Mouse (Mus musculus) left cerebral cortex, postnatal 14 days (tissue): ENCODE data around the gene Edem1. TPM values are rescaled to one million over a fixed set of nuclear protein-coding genes. Genes with fewer than 3 reads are reported as not detected.
"Not testable (repeated sequence)": the region's sequence is repeated elsewhere in the genome, so short reads cannot be mapped to it uniquely, and the experiment has no call there.

ENCODE experiments used
- DNase-seq, 2 experiments: peaks; one replicate each; pipeline ENCODE4 v3.0.0; 2021 to 2022; ENCODE audit warnings: low spot score in 2 of 2, mixed read lengths in 1 of 2
- intact Hi-C: fragments of 180-260 bp; cut with DNase I; formaldehyde crosslinking; loops from one replicate; pipeline ENCODE4 v1.15.1; 2025
- total RNA-seq, 2 experiments: library from RNA; stranded (reverse); gene quantifications; 2 replicates each; pipeline ENCODE4 v1.2.3; 2021

Gene Edem1
- total RNA-seq, 2 experiments from 2014 or later = 19.0 to 25.5 TPM

- intact Hi-C loops = no loop called here
- DNase-seq = peak in 1 of 2 experiments; percentile 13
These were observed 34.1 kb downstream of the Edem1 start for GRCm38 (mm10) chr6:108862548-108862947.

GRCm38 (mm10) chr6:108866317-108866716 lies 37.9 kb downstream of the Edem1 start:
- DNase-seq = no peak
- intact Hi-C loops = no loop called here

- DNase-seq, intact Hi-C loops: not testable (repeated sequence)
These were observed 40.6 kb downstream of the Edem1 start for GRCm38 (mm10) chr6:108869031-108869430.

- DNase-seq = no peak
- intact Hi-C loops = no loop called here
These were observed 42.0 kb downstream of the Edem1 start for GRCm38 (mm10) chr6:108870421-108870820.

GRCm38 (mm10) chr6:108871251-108871650 lies 42.8 kb downstream of the Edem1 start:
- no peak for DNase-seq
- intact Hi-C loops = no loop called here

GRCm38 (mm10) chr6:108875344-108875743 lies 46.9 kb downstream of the Edem1 start:
- intact Hi-C loops = no loop called here
- peak in 1 of 2 experiments; percentile 37 for DNase-seq

GRCm38 (mm10) chr6:108876052-108876451 lies 47.6 kb downstream of the Edem1 start:
- DNase-seq = peak; percentile 9 to 40
- intact Hi-C loops = no loop called here

- DNase-seq = no peak
- intact Hi-C loops = no loop called here
These were observed 48.0 kb downstream of the Edem1 start for GRCm38 (mm10) chr6:108876486-108876885.

- intact Hi-C loops = no loop called here
These were observed 52.0 kb downstream of the Edem1 start for GRCm38 (mm10) chr6:108880368-108881013.

GRCm38 (mm10) chr6:108881074-108881473 lies 52.6 kb downstream of the Edem1 start:
- no peak for DNase-seq
- intact Hi-C loops = no loop called here

More at GRCm38 (mm10) chr6:108880368-108881013, 52.0 kb downstream of the Edem1 start:
- DNase-seq = no peak

GRCm38 (mm10) chr6:108883826-108884225 lies 55.4 kb downstream of the Edem1 start:
- no peak for DNase-seq
- intact Hi-C loops = no loop called here

- no peak for DNase-seq
- intact Hi-C loops = no loop called here
These were observed 56.2 kb downstream of the Edem1 start for GRCm38 (mm10) chr6:108884603-108885002.

GRCm38 (mm10) chr6:108886346-108886745 lies 57.9 kb downstream of the Edem1 start:
- no peak for DNase-seq
- intact Hi-C loops = no loop called here

GRCm38 (mm10) chr6:108892589-108892988 lies 64.1 kb downstream of the Edem1 start:
- no peak for DNase-seq
- intact Hi-C loops = no loop called here

GRCm38 (mm10) chr6:108895129-108895528 lies 66.7 kb downstream of the Edem1 start:
- DNase-seq = no peak
- intact Hi-C loops = no loop called here

GRCm38 (mm10) chr6:108895976-108896375 lies 67.5 kb downstream of the Edem1 start:
- no peak for DNase-seq
- intact Hi-C loops = no loop called here

- peak; percentile 27 to 78 for DNase-seq
- intact Hi-C loops = no loop called here
These were observed 68.2 kb downstream of the Edem1 start for GRCm38 (mm10) chr6:108896525-108897087.

- intact Hi-C loops = no loop called here
- no peak for DNase-seq
These were observed 70.8 kb downstream of the Edem1 start for GRCm38 (mm10) chr6:108899231-108899630.

- intact Hi-C loops = no loop called here
- DNase-seq = no peak
These were observed 73.7 kb downstream of the Edem1 start for GRCm38 (mm10) chr6:108902124-108902523.

GRCm38 (mm10) chr6:108903280-108903679 lies 74.8 kb downstream of the Edem1 start:
- intact Hi-C loops = no loop called here
- no peak for DNase-seq

GRCm38 (mm10) chr6:108906539-108906938 lies 78.1 kb downstream of the Edem1 start:
- no peak for DNase-seq
- intact Hi-C loops = no loop called here
